Mouse (Mus musculus): Measurements from ENCODE around the gene Kirrel. TPM values are rescaled to one million over a fixed set of nuclear protein-coding genes. Genes with fewer than 3 reads are reported as not detected.

The Kirrel gene
- polyA plus RNA-seq (2015; fragmentation: Nextera tagmentation; extraction: Ambion mirVana): 6.9 and 7.0 TPM in 2 replicates

GRCm38 (mm10) chr3:87174096-87174768, at the start of gene Kirrel:
Gene Kirrel, minus strand, starts transcription at chr3:87174747.

Other genes starting within 250 kb of the Kirrel start
- 8.7 and 23.3 TPM in 2 replicates for gene Cd1d1, start 175.3 kb downstream of the Kirrel start, polyA plus RNA-seq (2015; fragmentation: Nextera tagmentation; extraction: Ambion mirVana)
- gene Fcrls, start 89.0 kb upstream of the Kirrel start, polyA plus RNA-seq (2015; fragmentation: Nextera tagmentation; extraction: Ambion mirVana): 7.1 and 10.2 TPM in 2 replicates
- 0.15 and 0.23 TPM in 2 replicates for gene Cd5l, start 183.1 kb upstream of the Kirrel start, polyA plus RNA-seq (2015; fragmentation: Nextera tagmentation; extraction: Ambion mirVana)
- gene Fcrl1, start 201.6 kb upstream of the Kirrel start, polyA plus RNA-seq (2015; fragmentation: Nextera tagmentation; extraction: Ambion mirVana): 0.27 TPM in 1 of 2 replicates, not detected in the other